Mouse (Mus musculus): Measurements from ENCODE around the gene Pdzd4.

Pdzd4 gene

DNA sequence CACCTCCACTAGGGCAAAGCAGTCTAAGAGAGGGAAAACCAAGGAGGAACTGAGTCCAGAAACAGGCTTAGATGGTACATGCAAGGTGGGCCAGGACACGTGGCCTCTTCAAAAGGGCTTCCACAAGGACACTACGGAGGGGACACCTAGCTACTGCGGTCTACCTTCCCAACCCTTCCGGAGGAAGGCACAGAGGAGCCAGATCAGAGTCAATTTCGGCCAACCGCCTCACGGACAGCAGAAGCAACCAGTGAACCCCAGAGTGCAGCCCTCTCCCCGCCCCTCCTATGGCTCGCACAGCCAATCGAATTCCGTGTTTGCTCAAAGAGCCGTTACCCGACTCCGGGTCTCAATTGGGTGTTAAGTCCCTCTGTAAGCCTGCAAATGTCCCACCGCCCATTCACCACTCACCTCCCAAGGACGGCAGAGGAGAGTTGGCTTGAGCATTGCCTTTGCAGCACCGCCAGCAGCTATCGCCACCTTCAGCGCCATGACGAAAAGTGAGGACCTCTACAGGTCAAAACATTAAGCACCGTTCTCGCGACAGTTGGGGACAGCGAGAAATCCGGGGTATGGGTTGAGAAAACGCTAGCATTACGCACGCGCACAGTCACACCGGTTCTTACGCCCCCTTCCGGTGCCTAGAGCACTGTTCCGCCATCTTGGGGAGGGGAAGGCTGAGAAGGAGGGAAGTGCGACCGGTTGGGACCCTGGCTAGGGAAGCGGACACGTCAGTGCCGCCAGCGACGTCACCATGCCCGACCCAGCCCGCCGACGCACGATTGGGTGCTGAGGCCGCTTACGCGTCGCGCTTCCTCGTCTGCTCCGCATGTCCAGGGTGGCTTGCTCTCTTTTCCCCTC is 38.2 kb downstream of the Pdzd4 start, which contains the start of the genes Idh3g and Ssr4:
Gene Idh3g (minus strand): TSS at position 534 of the 861 bp plus-strand sequence.
Gene Ssr4 (plus strand): TSS at position 665 of the 861 bp plus-strand sequence.
- in situ Hi-C loops (cut with MboI, MseI): loop anchor here (5.0 kb wide), 1 partner anchor 69 kb away; the partner anchor contains the start of genes Abcd1 and Bcap31

- in situ Hi-C loops (cut with MboI, MseI): loop anchor here (5.0 kb wide), 1 partner anchor 68 kb away; the partner anchor contains the start of genes Abcd1 and Bcap31
Measured at GRCm38 (mm10) chrX:73785666-73786065, 39.1 kb downstream of the Pdzd4 start.

GRCm38 (mm10) chrX:73782227-73782626 is 42.5 kb downstream of the Pdzd4 start:
- in situ Hi-C loops (cut with MboI, MseI): no loop called here

DNA sequence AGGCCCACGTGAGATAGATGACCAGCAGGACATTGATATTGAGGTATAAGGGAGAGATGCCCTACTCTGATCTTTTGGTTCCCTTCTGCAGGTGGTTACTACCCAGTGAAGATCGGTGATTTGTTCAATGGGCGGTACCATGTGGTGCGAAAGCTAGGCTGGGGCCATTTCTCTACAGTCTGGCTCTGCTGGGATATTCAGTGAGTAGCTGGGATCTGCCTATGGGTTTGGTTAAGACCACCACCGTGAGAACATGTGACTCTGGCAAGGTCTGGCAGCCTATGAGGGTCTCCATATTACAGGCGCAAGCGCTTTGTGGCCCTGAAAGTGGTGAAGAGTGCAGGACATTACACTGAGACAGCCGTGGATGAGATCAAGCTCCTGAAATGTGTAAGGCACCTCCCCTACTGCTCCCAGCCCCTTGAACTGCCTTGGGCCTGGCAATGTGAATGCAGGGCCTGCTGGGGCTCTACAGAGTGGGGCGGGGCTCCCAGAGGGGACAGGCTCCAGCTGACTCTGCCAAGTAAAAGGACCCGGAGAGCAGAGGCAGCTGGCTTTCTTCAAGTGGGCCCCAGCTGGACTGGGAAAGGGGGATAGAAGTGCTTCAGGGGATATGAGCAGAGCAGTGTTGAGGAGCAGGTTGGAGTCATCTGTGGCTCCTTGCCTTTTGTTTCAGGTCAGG is 49.8 kb downstream of the Pdzd4 start:
- in situ Hi-C loops (cut with MboI, MseI): loop anchor here (5.0 kb wide), 1 partner anchor 98 kb away; no protein-coding TSS in a partner anchor

GRCm38 (mm10) chrX:73774168-73774760 is 50.5 kb downstream of the Pdzd4 start, which contains the start of gene Srpk3:
TSS of gene Srpk3 (plus strand) at chrX:73774405.
- in situ Hi-C loops (cut with MboI, MseI): no loop called here

- in situ Hi-C loops (cut with MboI, MseI): no loop called here
Measured at GRCm38 (mm10) chrX:73767267-73767666, 57.5 kb downstream of the Pdzd4 start.

DNA sequence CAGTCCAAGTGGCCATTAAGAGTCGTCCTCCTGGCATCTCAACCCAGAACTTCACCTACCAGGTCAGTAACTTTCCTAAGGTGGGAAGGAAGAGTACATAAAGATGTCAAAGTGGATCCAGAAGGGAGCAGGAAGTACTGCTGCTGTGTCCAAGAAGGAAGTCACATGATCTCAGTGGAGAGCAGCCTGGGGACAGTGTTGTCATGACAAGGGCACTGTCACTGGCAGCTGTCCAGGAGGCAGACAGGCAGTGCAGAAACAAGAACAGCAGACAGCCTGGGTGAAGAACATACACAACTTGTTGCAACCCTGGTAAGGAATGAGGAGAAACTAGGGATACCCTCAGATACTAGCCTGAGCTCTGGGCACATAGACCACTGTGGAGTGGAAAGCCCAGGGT is 59.5 kb downstream of the Pdzd4 start:
- in situ Hi-C loops (cut with MboI, MseI): no loop called here

- in situ Hi-C loops (cut with MboI, MseI): no loop called here
Measured at GRCm38 (mm10) chrX:73758611-73759290, 66.0 kb downstream of the Pdzd4 start.

DNA sequence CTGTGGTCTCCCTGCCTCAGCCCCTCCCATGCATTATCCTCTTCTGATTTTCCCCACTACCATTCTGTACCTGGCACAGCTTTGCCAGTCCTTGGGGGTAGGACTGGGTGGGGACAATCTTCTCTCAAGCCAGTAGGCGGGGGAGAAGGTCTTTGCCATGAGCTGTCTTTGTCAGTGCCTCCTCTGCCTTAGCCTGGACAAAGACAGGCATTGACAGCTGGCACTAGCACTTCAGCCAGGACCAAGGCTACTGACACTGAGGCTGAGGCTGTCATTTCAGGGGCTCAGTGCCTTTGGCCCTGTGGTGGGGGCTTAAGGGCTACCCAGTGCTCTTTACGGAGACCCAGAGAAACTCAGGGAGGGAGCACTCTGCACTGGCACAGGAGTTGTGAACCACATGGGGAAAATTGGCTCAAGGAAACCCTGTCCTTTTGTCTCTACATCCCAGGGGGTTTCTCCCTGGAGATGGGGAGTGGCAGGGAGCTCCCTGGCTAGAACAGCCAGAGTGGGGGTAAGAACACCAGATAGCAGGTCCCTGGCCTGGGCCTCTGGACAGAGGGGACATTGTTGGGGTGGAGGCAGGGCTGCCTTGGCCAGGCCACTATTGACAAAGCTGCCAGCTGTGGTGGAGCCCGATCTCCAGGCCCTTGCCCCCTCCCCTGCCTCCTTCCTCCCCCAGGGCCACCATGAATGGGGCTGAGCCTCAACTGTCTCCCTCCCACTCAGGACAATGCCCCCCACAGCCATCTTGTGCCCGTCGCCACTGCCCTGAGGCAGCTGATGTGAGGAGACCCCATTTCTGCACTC is 68.2 kb downstream of the Pdzd4 start, which contains the start of gene Plxnb3:
Gene Plxnb3 (plus strand): TSS at position 757 of the 807 bp plus-strand sequence.
- in situ Hi-C loops (cut with MboI, MseI): no loop called here

DNA sequence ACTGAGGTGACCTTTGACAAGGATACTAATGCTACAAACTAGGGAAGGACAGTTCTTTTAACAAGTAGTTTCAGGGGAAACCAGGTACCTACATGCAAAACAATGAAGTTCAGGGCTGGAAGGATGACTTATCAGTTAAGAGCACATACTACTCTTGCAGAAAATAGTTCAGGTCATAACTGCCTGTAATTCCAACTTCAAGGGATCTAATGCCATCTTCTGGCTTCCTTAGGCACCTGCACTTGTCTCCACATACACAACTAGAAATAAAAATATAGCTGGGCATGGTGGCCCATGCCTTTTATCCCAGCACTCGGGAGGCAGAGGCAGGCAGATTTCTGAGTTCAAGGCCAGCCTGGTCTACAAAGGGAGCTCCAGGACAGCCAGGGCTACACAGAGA is 75.8 kb downstream of the Pdzd4 start:
- in situ Hi-C loops (cut with MboI, MseI): no loop called here

GRCm38 (mm10) chrX:73744774-73745481 is 79.8 kb downstream of the Pdzd4 start:
- in situ Hi-C loops (cut with MboI, MseI): no loop called here

Measured in regulatory T cell (primary cell).